ENCODE assay signal across 8 mouse cellular contexts in genomic region chr19:6046294-6047153, GRCm38 (mm10). TPM values are rescaled to one million over a fixed set of nuclear protein-coding genes. Genes with fewer than 3 reads are reported as not detected.
DNase-seq lines count a peak whose midpoint lies in the region; ATAC-seq lines count a peak whose summit lies in the region.

Syvn1 (plus strand) TSS chr19:6046576.

- peak; percentile 76 for ATAC-seq in heart, embryonic 13.5 days (ENCODE audit: extremely low read depth, insufficient number of reproducible peaks, low FRiP score, low TSS enrichment)
- ATAC-seq in liver, embryonic 12.5 days: peak; percentile 88
- ATAC-seq in stomach, embryonic 15.5 days (ENCODE audit: insufficient read depth, low FRiP score, low read depth): peak; percentile 93

- H3K4me3 ChIP-seq in brown adipose tissue, adult 24 weeks (ENCODE audit: insufficient read depth, low read depth, low read length): peak within 1 kb of the TSS; percentile 73
- H3K4me3 ChIP-seq in heart, embryonic 13.5 days: peak within 1 kb of the TSS; percentile 96
- peak within 1 kb of the TSS; percentile 97 for H3K4me3 ChIP-seq in liver, embryonic 12.5 days
- peak within 1 kb of the TSS; percentile 93 for H3K4me3 ChIP-seq in stomach, embryonic 15.5 days (replicated peaks)

- no peaks in the 10 kb centered on the region for H3K27me3 ChIP-seq in heart, embryonic 13.5 days (replicated peaks)
- H3K27me3 ChIP-seq in liver, embryonic 12.5 days (replicated peaks): no peaks in the 10 kb centered on the region
- no peaks in the 10 kb centered on the region for H3K27me3 ChIP-seq in stomach, embryonic 15.5 days (replicated peaks)

- peak within 1 kb of the TSS; percentile 99 for H3K4me2 ChIP-seq in heart, embryonic 13.5 days
- H3K4me2 ChIP-seq in liver, embryonic 12.5 days: peak within 1 kb of the TSS; percentile 99
- H3K4me2 ChIP-seq in stomach, embryonic 15.5 days: peak within 1 kb of the TSS; percentile 89

- peak within 1 kb of the TSS; percentile 96 for H3K9ac ChIP-seq in heart, embryonic 13.5 days
- peak within 1 kb of the TSS; percentile 94 for H3K9ac ChIP-seq in liver, embryonic 12.5 days
- H3K9ac ChIP-seq in stomach, embryonic 15.5 days: peak within 1 kb of the TSS; percentile 70

- H3K36me3 ChIP-seq in heart, embryonic 13.5 days: peaks cover 35% of the 10 kb centered on the region
- H3K36me3 ChIP-seq in liver, embryonic 12.5 days: peaks cover 41% of the 10 kb centered on the region
- peaks cover 32% of the 10 kb centered on the region for H3K36me3 ChIP-seq in stomach, embryonic 15.5 days

- H3K4me1 ChIP-seq in brown adipose tissue, adult 24 weeks (ENCODE audit: control insufficient read depth, insufficient read depth, insufficient read length, low read length): peaks cover 3% of the 10 kb centered on the region; the same call in 1 of the 2 replicates
- peaks cover 25% of the 10 kb centered on the region for H3K4me1 ChIP-seq in heart, embryonic 13.5 days
- peaks cover 42% of the 10 kb centered on the region for H3K4me1 ChIP-seq in liver, embryonic 12.5 days
- peaks cover 13% of the 10 kb centered on the region for H3K4me1 ChIP-seq in stomach, embryonic 15.5 days

- peak within 1 kb of the TSS; percentile 96 for H3K27ac ChIP-seq in brown adipose tissue, adult 24 weeks (replicated peaks; ENCODE audit: low read depth, low read length)
- H3K27ac ChIP-seq in heart, embryonic 13.5 days (replicated peaks): peak within 1 kb of the TSS; percentile 99
- peak within 1 kb of the TSS; percentile 99 for H3K27ac ChIP-seq in liver, embryonic 12.5 days
- peak within 1 kb of the TSS; percentile 99 for H3K27ac ChIP-seq in stomach, embryonic 15.5 days

- H3K9me3 ChIP-seq in heart, embryonic 13.5 days: no peaks in the 10 kb centered on the region
- H3K9me3 ChIP-seq in liver, embryonic 12.5 days (replicated peaks): no peaks in the 10 kb centered on the region
- H3K9me3 ChIP-seq in stomach, embryonic 15.5 days: no peaks in the 10 kb centered on the region

- peak; percentile 96 for DNase-seq in CD4-positive helper T cell, adult 2 months (ENCODE audit: low read depth, low spot score)
- DNase-seq in fat pad, adult 2 months (ENCODE audit: extremely low read depth, low read depth, low spot score): peak; percentile 74
- peak; percentile 93 for DNase-seq in kidney, postnatal 10 days
- peak; percentile 90 to 91 for DNase-seq in natural killer cell, adult 2 months (ENCODE audit: low spot score in 2 of 2)

- under 1% methylated on average over 65 of the region's 65 CpGs for WGBS in heart, embryonic 13.5 days
- WGBS in liver, embryonic 12.5 days (ENCODE audit: insufficient replicate concordance): under 1% methylated on average over 65 of the region's 65 CpGs
- under 1% methylated on average over 65 of the region's 65 CpGs for WGBS in stomach, embryonic 15.5 days

RNA-seq across cellular contexts. Expression of gene Syvn1, which starts in this region (rescaled TPM):
- polyA plus RNA-seq in brown adipose tissue, adult 24 weeks (2012; ENCODE audit: insufficient read depth, insufficient read length, missing spikeins): 14.8 and 17.4 TPM in 2 replicates
- polyA plus RNA-seq in heart, embryonic 13.5 days (2015; fragmentation: Nextera tagmentation; extraction: Ambion mirVana): 17.6 and 18.6 TPM in 2 replicates
- 17.4 and 19.4 TPM in 2 replicates for polyA plus RNA-seq in liver, embryonic 12.5 days (2016; fragmentation: Nextera tagmentation; extraction: Ambion mirVana)
- polyA plus RNA-seq in stomach, embryonic 15.5 days (2015; fragmentation: Nextera tagmentation; extraction: Ambion mirVana): 26.7 and 31.7 TPM in 2 replicates

Comparison
In these comparisons a context has a peak if more than half of its experiments do, and no peak if none do; other contexts are left out.
1. Peak in every context shown above with its lines: DNase-seq, ATAC-seq, H3K4me3 ChIP-seq and H3K27ac ChIP-seq.